Mouse (Mus musculus) hindbrain, embryonic 15.5 days (tissue): Measurements from ENCODE around the gene Pld3. TPM values are rescaled to one million over a fixed set of nuclear protein-coding genes. Genes with fewer than 3 reads are reported as not detected.

ENCODE experiments used
- ATAC-seq: fragments of 200-750 bp; cut with Nextera tagmentation; 2 replicates; pipeline ENCODE4 v1.8.0; 2017; ENCODE audit warnings: low read depth, moderate number of reproducible peaks, moderate TSS enrichment; ENCODE audit not compliant: low FRiP score
- H3K27ac ChIP-seq: fragments of 300-500 bp; sonication (generic); replicated peaks from 2 replicates; pipeline ENCODE4 v1.5.1; 2015; ENCODE audit warnings: mild to moderate bottlenecking, inconsistent platforms
- H3K27me3 ChIP-seq: fragments of 300-500 bp; sonication (generic); 2 replicates; pipeline ENCODE4 v1.6.1; 2015; ENCODE audit warnings: control low read depth, inconsistent platforms
- H3K36me3 ChIP-seq: fragments of 300-500 bp; sonication (generic); 2 replicates; pipeline ENCODE4 v1.6.1; 2015; ENCODE audit warnings: control low read depth, inconsistent platforms
- H3K4me1 ChIP-seq: fragments of 300-500 bp; sonication (generic); replicated peaks from 2 replicates; pipeline ENCODE4 v1.6.1; 2015; ENCODE audit warnings: control low read depth, inconsistent platforms
- H3K4me2 ChIP-seq: fragments of 300-500 bp; sonication (generic); 2 replicates; pipeline ENCODE4 v1.6.1; 2015; ENCODE audit warnings: moderate library complexity, mild to moderate bottlenecking, inconsistent platforms
- H3K4me3 ChIP-seq: fragments of 300-500 bp; sonication (generic); 2 replicates; pipeline ENCODE4 v1.5.1; 2015; ENCODE audit warnings: mild to moderate bottlenecking, inconsistent platforms
- H3K9ac ChIP-seq: fragments of 300-500 bp; sonication (generic); 2 replicates; pipeline ENCODE4 v1.6.1; 2015; ENCODE audit warnings: inconsistent platforms
- H3K9me3 ChIP-seq: fragments of 300-500 bp; sonication (generic); 2 replicates; pipeline ENCODE4 v1.6.1; 2016; ENCODE audit warnings: control low read depth, inconsistent platforms
- WGBS: fragments of 180-500 bp; shearing (Covaris S2); methylation state at CpG from one replicate; pipeline ENCODE4 v1.1.7; 2015; 5-methylcytosine and 5-hydroxymethylcytosine counted together
- polyA plus RNA-seq: library from polyadenylated mRNA; unstranded; fragments of >200 nt; fragmentation: Nextera tagmentation; extraction: Ambion mirVana; gene quantifications from 2 replicates; pipeline ENCODE4 v1.2.1, GENCODE M21; 2015

Gene Pld3
- polyA plus RNA-seq, 1 experiment from 2014 or later: 189 TPM

DNA sequence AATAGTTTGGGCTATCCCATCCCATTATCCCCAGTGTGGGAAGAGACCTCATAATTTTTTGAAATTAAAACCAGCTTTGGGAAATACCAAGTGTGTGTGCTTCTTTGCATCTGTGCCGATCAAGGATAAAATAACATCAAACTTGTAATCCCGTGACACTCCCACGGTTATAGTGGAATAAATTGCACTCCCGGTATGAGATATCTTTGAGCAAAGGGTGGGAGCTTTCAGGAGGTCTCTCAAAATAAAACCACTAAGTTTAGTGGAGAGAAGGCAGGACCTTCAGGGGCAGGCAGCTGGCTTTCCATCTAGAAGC lies 62.8 kb downstream of the Pld3 start:
- H3K9me3 ChIP-seq: no peaks in the 10 kb centered on the region
- H3K9ac ChIP-seq: no peak overlapping the region; the same call in 1 of the 2 replicates
- H3K4me2 ChIP-seq: peak overlapping the region; percentile 52
- H3K27ac ChIP-seq: peak overlapping the region; percentile 62
- H3K4me3 ChIP-seq: peak overlapping the region; percentile 31
- ATAC-seq: no peak
- 40% methylated on average over 4 of the region's 4 CpGs for WGBS
- no peaks in the 10 kb centered on the region for H3K27me3 ChIP-seq
- peaks cover 23% of the 10 kb centered on the region for H3K4me1 ChIP-seq
- no peaks in the 10 kb centered on the region for H3K36me3 ChIP-seq

- H3K27me3 ChIP-seq: no peaks in the 10 kb centered on the region
- 93% methylated on average over 24 of the region's 25 CpGs for WGBS
- H3K9ac ChIP-seq: no peak overlapping the region
- no peak overlapping the region for H3K27ac ChIP-seq
- no peak overlapping the region for H3K4me2 ChIP-seq
- no peak for ATAC-seq
- peaks cover 23% of the 10 kb centered on the region for H3K4me1 ChIP-seq
- no peaks in the 10 kb centered on the region for H3K36me3 ChIP-seq
- H3K4me3 ChIP-seq: no peak overlapping the region
- no peaks in the 10 kb centered on the region for H3K9me3 ChIP-seq
Measured at GRCm38 (mm10) chr7:27489270-27489869, 63.6 kb downstream of the Pld3 start.

GRCm38 (mm10) chr7:27487740-27488268 lies 65.2 kb downstream of the Pld3 start:
- H3K4me1 ChIP-seq: peaks cover 23% of the 10 kb centered on the region
- peak overlapping the region; percentile 70; the same call in 1 of the 2 replicates for H3K9ac ChIP-seq
- no peak for ATAC-seq
- peak overlapping the region; percentile 70 for H3K4me3 ChIP-seq
- no peaks in the 10 kb centered on the region for H3K9me3 ChIP-seq
- H3K27ac ChIP-seq: peak overlapping the region; percentile 88
- WGBS: 3% methylated on average over 13 of the region's 13 CpGs
- peak overlapping the region; percentile 70 for H3K4me2 ChIP-seq
- no peaks in the 10 kb centered on the region for H3K36me3 ChIP-seq
- H3K27me3 ChIP-seq: no peaks in the 10 kb centered on the region

- Histone ChIP-seq H3K4me2 (peak within 1 kb of the TSS; percentile 70), H3K36me3 (no peaks in the 10 kb centered on the region)
- ATAC-seq: peak; percentile 98
Measured at GRCm38 (mm10) chr7:27486770-27487697, 66.0 kb downstream of the Pld3 start, which contains the start of gene Sertad1. Gene Sertad1, plus strand, starts transcription at chr7:27486910.

DNA sequence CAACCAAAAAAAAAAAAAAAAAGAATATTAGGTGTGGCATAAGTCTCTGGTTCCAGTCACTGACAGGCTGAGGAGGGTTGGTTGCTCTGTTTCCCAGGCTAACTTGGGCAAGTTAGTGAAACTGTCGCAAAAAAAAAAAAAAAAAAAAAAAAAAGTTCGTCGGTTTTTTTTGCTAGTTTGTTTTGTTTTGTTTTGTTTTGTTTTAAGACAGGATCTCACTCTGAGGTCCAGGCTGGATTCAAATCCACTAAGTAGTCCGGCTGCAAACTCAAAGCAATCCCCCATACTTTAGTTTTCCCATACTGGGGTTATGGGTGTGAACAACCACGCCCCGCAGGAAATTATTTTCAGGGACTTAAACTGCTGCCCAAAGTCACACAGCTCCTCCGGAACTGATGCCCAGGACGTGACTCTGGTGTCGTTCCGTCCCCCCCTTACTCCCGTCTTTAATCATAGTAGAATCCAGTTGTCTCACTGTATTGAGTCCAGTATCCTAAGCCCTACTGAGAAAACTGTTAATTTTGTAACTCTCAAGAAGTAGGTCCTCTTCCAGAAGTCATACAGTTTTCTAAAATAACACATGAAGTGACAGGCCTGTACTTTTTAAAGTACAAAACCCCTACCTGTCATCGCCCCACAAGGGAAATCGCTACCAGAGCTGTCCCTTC lies 66.8 kb downstream of the Pld3 start:
- peak overlapping the region; percentile 70 for H3K4me3 ChIP-seq
- H3K27me3 ChIP-seq: no peaks in the 10 kb centered on the region
- peak overlapping the region; percentile 88 for H3K27ac ChIP-seq
- H3K4me1 ChIP-seq: peaks cover 30% of the 10 kb centered on the region
- peak; percentile 16 for ATAC-seq
- H3K4me2 ChIP-seq: peak overlapping the region; percentile 70
- H3K9ac ChIP-seq: peak overlapping the region; percentile 28
- WGBS: 7% methylated on average over 13 of the region's 13 CpGs
- H3K9me3 ChIP-seq: no peaks in the 10 kb centered on the region
- no peaks in the 10 kb centered on the region for H3K36me3 ChIP-seq

More at GRCm38 (mm10) chr7:27486770-27487697, 66.0 kb downstream of the Pld3 start, which contains the start of gene Sertad1:
- peak within 1 kb of the TSS; percentile 70 for H3K9ac ChIP-seq
- under 1% methylated on average over 80 of the region's 80 CpGs for WGBS
- H3K4me3 ChIP-seq: peak within 1 kb of the TSS; percentile 70
- H3K4me1 ChIP-seq: peaks cover 23% of the 10 kb centered on the region
- no peaks in the 10 kb centered on the region for H3K9me3 ChIP-seq
- H3K27me3 ChIP-seq: no peaks in the 10 kb centered on the region
- H3K27ac ChIP-seq: peak within 1 kb of the TSS; percentile 88

DNA sequence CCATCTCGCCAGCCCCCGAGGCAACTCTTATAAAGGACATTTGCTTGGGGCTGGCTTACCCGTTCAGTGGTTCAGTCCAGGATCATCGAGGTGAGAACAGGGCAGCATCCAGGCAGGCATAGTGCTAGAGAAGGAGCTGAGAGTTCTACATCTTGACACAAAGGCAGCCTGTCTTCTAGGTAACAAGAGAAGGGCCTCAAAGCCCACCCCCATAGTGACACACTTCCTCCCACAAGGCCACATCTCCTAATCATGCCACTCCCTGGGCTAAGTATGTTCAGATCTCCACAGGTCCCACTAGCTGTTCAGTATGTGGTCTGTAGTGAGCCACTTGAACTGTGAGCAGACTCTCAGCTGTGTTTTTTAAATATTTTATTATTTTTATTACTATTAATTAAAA lies 69.2 kb downstream of the Pld3 start:
- H3K4me1 ChIP-seq: peaks cover 29% of the 10 kb centered on the region
- H3K9me3 ChIP-seq: no peaks in the 10 kb centered on the region
- no peaks in the 10 kb centered on the region for H3K27me3 ChIP-seq
- H3K27ac ChIP-seq: no peak overlapping the region
- no peak overlapping the region for H3K4me2 ChIP-seq
- no peak overlapping the region for H3K4me3 ChIP-seq
- 89% methylated on average over 4 of the region's 4 CpGs for WGBS
- H3K9ac ChIP-seq: no peak overlapping the region
- no peaks in the 10 kb centered on the region for H3K36me3 ChIP-seq
- ATAC-seq: no peak

Other genes starting within 250 kb of the Pld3 start
- 12.9 and 13.9 TPM in 2 replicates for gene Ltbp4, start 215.5 kb downstream of the Pld3 start, polyA plus RNA-seq
- 42.8 and 46.6 TPM in 2 replicates for gene Shkbp1, start 197.2 kb downstream of the Pld3 start, polyA plus RNA-seq
- gene Gm20479, start 195.8 kb downstream of the Pld3 start, polyA plus RNA-seq: not detected in 2 replicates
- 3.2 and 3.7 TPM in 2 replicates for gene Sptbn4, start 105.5 kb downstream of the Pld3 start, polyA plus RNA-seq
- gene Blvrb, start 105.2 kb downstream of the Pld3 start, polyA plus RNA-seq: 20.2 and 24.0 TPM in 2 replicates
- 10.5 and 11.3 TPM in 2 replicates for gene Sertad3, start 79.5 kb downstream of the Pld3 start, polyA plus RNA-seq
- 9.3 and 9.8 TPM in 2 replicates for gene Sertad1, start 66.3 kb downstream of the Pld3 start, polyA plus RNA-seq
- 1.8 and 1.9 TPM in 2 replicates for gene Prx, start 53.9 kb downstream of the Pld3 start, polyA plus RNA-seq
- gene Hipk4, start 30.0 kb downstream of the Pld3 start, polyA plus RNA-seq: 0.82 and 1.0 TPM in 2 replicates
- gene 2310022A10Rik, start within 50 bp of the Pld3 start, polyA plus RNA-seq: 32.0 and 36.6 TPM in 2 replicates
- gene Akt2, start 38.3 kb upstream of the Pld3 start, polyA plus RNA-seq: 66.3 and 74.2 TPM in 2 replicates
- gene Ttc9b, start 100.7 kb upstream of the Pld3 start, polyA plus RNA-seq: 80.0 and 88.8 TPM in 2 replicates
- gene Map3k10, start 121.4 kb upstream of the Pld3 start, polyA plus RNA-seq: 20.8 and 21.0 TPM in 2 replicates
- gene Zfp607b, start 136.1 kb upstream of the Pld3 start, polyA plus RNA-seq: 13.4 and 13.8 TPM in 2 replicates
- 97.5 and 99.8 TPM in 2 replicates for gene Zfp60, start 178.2 kb upstream of the Pld3 start, polyA plus RNA-seq